Mouse (Mus musculus): ENCODE data around the gene Tmem221.
A peak's percentile ranks its signal among the peaks of the same experiment; 100 is the strongest.

Gene Tmem221

GRCm38 (mm10) chr8:71509316-71509715 lies 49.4 kb downstream of the Tmem221 start:
- DNase-seq (ENCODE audit: low spot score): no peak

GRCm38 (mm10) chr8:71507589-71508104 lies 51.0 kb downstream of the Tmem221 start:
- peak; percentile 37 for DNase-seq (ENCODE audit: low spot score)

- no peak for DNase-seq (ENCODE audit: low spot score)
Measured at GRCm38 (mm10) chr8:71505979-71506378, 52.7 kb downstream of the Tmem221 start.

- DNase-seq (ENCODE audit: low spot score): no peak
Measured at GRCm38 (mm10) chr8:71505326-71505725, 53.3 kb downstream of the Tmem221 start.

GRCm38 (mm10) chr8:71504349-71504748 lies 54.3 kb downstream of the Tmem221 start:
- no peak for DNase-seq (ENCODE audit: low spot score)

Measured in lung, postnatal 25 days (tissue).